Mouse (Mus musculus) liver, embryonic 16.5 days (tissue): Measurements from ENCODE around the gene Map4k3. TPM values are rescaled to one million over a fixed set of nuclear protein-coding genes. Genes with fewer than 3 reads are reported as not detected.
"Not testable (repeated sequence)": the region's sequence is repeated elsewhere in the genome, so short reads cannot be mapped to it uniquely, and the experiment has no call there.

Source experiments
- ATAC-seq: fragments of 200-750 bp; cut with Nextera tagmentation; 2 replicates; pipeline ENCODE4 v1.8.0; 2017; ENCODE audit warnings: low read depth, mild to moderate bottlenecking, moderate number of reproducible peaks, moderate library complexity
- H3K27ac ChIP-seq: fragments of 300-500 bp; sonication (generic); 2 replicates; pipeline ENCODE4 v1.5.1; 2014; ENCODE audit warnings: mild to moderate bottlenecking, low read length
- H3K27me3 ChIP-seq: fragments of 300-500 bp; sonication (generic); 2 replicates; pipeline ENCODE4 v1.6.1; 2014; ENCODE audit warnings: low read depth, low read length, mixed read lengths; ENCODE audit not compliant: control insufficient read depth, insufficient read depth
- H3K36me3 ChIP-seq: fragments of 300-500 bp; sonication (generic); 2 replicates; pipeline ENCODE4 v1.6.1; 2014; ENCODE audit warnings: mild to moderate bottlenecking; ENCODE audit not compliant: control insufficient read depth, insufficient read depth
- H3K4me1 ChIP-seq: fragments of 300-500 bp; sonication (generic); 2 replicates; pipeline ENCODE4 v1.6.1; 2014; ENCODE audit warnings: low read depth, low read length, mixed read lengths; ENCODE audit not compliant: control insufficient read depth
- H3K4me2 ChIP-seq: fragments of 300-500 bp; sonication (generic); 2 replicates; pipeline ENCODE4 v1.6.1; 2014; ENCODE audit warnings: low read depth, low read length, mixed read lengths
- H3K4me3 ChIP-seq: fragments of 300-500 bp; sonication (generic); 2 replicates; pipeline ENCODE4 v1.5.1; 2014; ENCODE audit warnings: low read depth, mild to moderate bottlenecking, low read length
- H3K9ac ChIP-seq: fragments of 300-500 bp; sonication (generic); 2 replicates; pipeline ENCODE4 v1.6.1; 2014; ENCODE audit warnings: low read depth, low read length
- H3K9me3 ChIP-seq: fragments of 300-500 bp; sonication (generic); replicated peaks from 2 replicates; pipeline ENCODE4 v1.6.1; 2016; ENCODE audit warnings: low read length; ENCODE audit not compliant: control insufficient read depth
- WGBS: fragments of 180-500 bp; shearing (Covaris S2); extraction: QIAGEN DNeasy Blood & Tissue Kit; methylation state at CpG from one replicate; pipeline ENCODE4 v1.1.7; 2014; ENCODE audit not compliant: insufficient replicate concordance; 5-methylcytosine and 5-hydroxymethylcytosine counted together
- polyA plus RNA-seq: library from polyadenylated mRNA; unstranded; fragments of >200 nt; fragmentation: Nextera tagmentation; extraction: Ambion mirVana; gene quantifications from 2 replicates; pipeline ENCODE4 v1.2.1, GENCODE M21; 2015

Map4k3 gene
- polyA plus RNA-seq, 1 experiment from 2014 or later = 3.7 TPM

- H3K27me3 ChIP-seq = no peaks in the 10 kb centered on the region; the same call in 1 of the 2 replicates
- H3K4me1 ChIP-seq = no peaks in the 10 kb centered on the region; the same call in 1 of the 2 replicates
- peak overlapping the region; percentile 43 for H3K4me3 ChIP-seq
- no peak overlapping the region for H3K27ac ChIP-seq
- ATAC-seq = peak; percentile 62; the same call in 1 of the 2 replicates
- no peaks in the 10 kb centered on the region for H3K36me3 ChIP-seq
- WGBS = under 1% methylated on average over 30 of the region's 30 CpGs
- H3K9me3 ChIP-seq = no peaks in the 10 kb centered on the region
- peak overlapping the region; percentile 69 for H3K4me2 ChIP-seq
- no peak overlapping the region; the same call in 1 of the 2 replicates for H3K9ac ChIP-seq
These were observed 151.1 kb downstream of the Map4k3 start for GRCm38 (mm10) chr17:80577214-80577613.

GRCm38 (mm10) chr17:80575008-80575407 lies 153.3 kb downstream of the Map4k3 start:
- Histone ChIP-seq H3K4me3 (no peak overlapping the region), H3K4me2 (no peak overlapping the region), H3K27me3 (no peaks in the 10 kb centered on the region; the same call in 1 of the 2 replicates), H3K9ac (no peak overlapping the region), H3K36me3 (no peaks in the 10 kb centered on the region), H3K9me3 (no peaks in the 10 kb centered on the region), H3K4me1 (no peaks in the 10 kb centered on the region; the same call in 1 of the 2 replicates), H3K27ac (no peak overlapping the region)
- WGBS = 46% methylated on average over 7 of the region's 7 CpGs
- no peak for ATAC-seq

- Histone ChIP-seq H3K4me2 (no peak overlapping the region), H3K36me3 (no peaks in the 10 kb centered on the region), H3K4me3 (no peak overlapping the region), H3K9ac (no peak overlapping the region), H3K27ac (no peak overlapping the region), H3K9me3 (no peaks in the 10 kb centered on the region), H3K4me1 (no peaks in the 10 kb centered on the region; the same call in 1 of the 2 replicates), H3K27me3 (no peaks in the 10 kb centered on the region; the same call in 1 of the 2 replicates)
- no peak for ATAC-seq
- WGBS = 71% methylated on average over 7 of the region's 7 CpGs
These were observed 153.8 kb downstream of the Map4k3 start for GRCm38 (mm10) chr17:80574471-80574965.

GRCm38 (mm10) chr17:80572187-80572935 lies 155.9 kb downstream of the Map4k3 start:
- Histone ChIP-seq H3K9ac (no peak overlapping the region), H3K4me3 (no peak overlapping the region), H3K27me3 (no peaks in the 10 kb centered on the region; the same call in 1 of the 2 replicates), H3K4me2 (no peak overlapping the region), H3K36me3 (no peaks in the 10 kb centered on the region), H3K4me1 (no peaks in the 10 kb centered on the region; the same call in 1 of the 2 replicates), H3K27ac (no peak overlapping the region), H3K9me3 (no peaks in the 10 kb centered on the region)
- ATAC-seq = no peak
- WGBS = 80% methylated on average over 13 of the region's 13 CpGs

- 65% methylated on average over 4 of the region's 4 CpGs for WGBS
- H3K27me3 ChIP-seq = no peaks in the 10 kb centered on the region
- no peak for ATAC-seq
These were observed 156.8 kb downstream of the Map4k3 start for GRCm38 (mm10) chr17:80571460-80571859.

GRCm38 (mm10) chr17:80569718-80570117 lies 158.6 kb downstream of the Map4k3 start:
- H3K9me3 ChIP-seq, H3K9ac ChIP-seq, H3K4me1 ChIP-seq, H3K36me3 ChIP-seq, H3K4me3 ChIP-seq, H3K27me3 ChIP-seq, ATAC-seq, H3K4me2 ChIP-seq, H3K27ac ChIP-seq: not testable (repeated sequence)
- 79% methylated on average over 1 of the region's 2 CpGs for WGBS

More at GRCm38 (mm10) chr17:80571460-80571859, 156.8 kb downstream of the Map4k3 start:
- H3K27ac ChIP-seq = no peak overlapping the region
- no peaks in the 10 kb centered on the region for H3K36me3 ChIP-seq
- H3K4me1 ChIP-seq = no peaks in the 10 kb centered on the region
- H3K4me3 ChIP-seq = no peak overlapping the region
- H3K9ac ChIP-seq = no peak overlapping the region
- H3K4me2 ChIP-seq = no peak overlapping the region
- no peaks in the 10 kb centered on the region for H3K9me3 ChIP-seq

GRCm38 (mm10) chr17:80568842-80569601 lies 159.3 kb downstream of the Map4k3 start:
- Histone ChIP-seq H3K4me3 (no peak overlapping the region), H3K4me1 (no peaks in the 10 kb centered on the region), H3K27ac (no peak overlapping the region), H3K36me3 (no peaks in the 10 kb centered on the region), H3K27me3 (no peaks in the 10 kb centered on the region), H3K9me3 (no peaks in the 10 kb centered on the region), H3K4me2 (no peak overlapping the region), H3K9ac (no peak overlapping the region)
- no peak for ATAC-seq
- 72% methylated on average over 6 of the region's 6 CpGs for WGBS

- Histone ChIP-seq H3K27ac (no peak overlapping the region), H3K4me3 (no peak overlapping the region)
- ATAC-seq = no peak
These were observed 159.8 kb downstream of the Map4k3 start for GRCm38 (mm10) chr17:80568441-80568840.

GRCm38 (mm10) chr17:80564611-80564924 lies 163.7 kb downstream of the Map4k3 start:
- Histone ChIP-seq H3K4me3 (peak overlapping the region; percentile 44), H3K4me1 (no peaks in the 10 kb centered on the region; the same call in 1 of the 2 replicates), H3K27me3 (no peaks in the 10 kb centered on the region), H3K27ac (peak overlapping the region; percentile 78), H3K4me2 (0 out of 2 replicates have a peak overlapping the region, but pooled peaks have one; percentile 9), H3K9ac (no peak overlapping the region), H3K36me3 (no peaks in the 10 kb centered on the region), H3K9me3 (no peaks in the 10 kb centered on the region)
- no peak for ATAC-seq
- 30% methylated on average over 3 of the region's 3 CpGs for WGBS

More at GRCm38 (mm10) chr17:80568441-80568840, 159.8 kb downstream of the Map4k3 start:
- H3K36me3 ChIP-seq = no peaks in the 10 kb centered on the region
- H3K4me1 ChIP-seq = no peaks in the 10 kb centered on the region
- no peaks in the 10 kb centered on the region for H3K27me3 ChIP-seq
- no peak overlapping the region for H3K9ac ChIP-seq
- no peaks in the 10 kb centered on the region for H3K9me3 ChIP-seq
- no peak overlapping the region for H3K4me2 ChIP-seq
- 65% methylated on average over 2 of the region's 2 CpGs for WGBS
